Mouse (Mus musculus): ENCODE measurements around the gene Ly86.
A peak's percentile ranks its signal among the peaks of the same experiment; 100 is the strongest.

Ly86 gene

GRCm38 (mm10) chr13:37431707-37432106, 86.7 kb downstream of the Ly86 start:
- DNase-seq (ENCODE audit: low spot score in 2 of 2) = no peak

- no peak for DNase-seq (ENCODE audit: low spot score in 2 of 2)
Measured at GRCm38 (mm10) chr13:37432653-37433052, 87.6 kb downstream of the Ly86 start.

- DNase-seq (ENCODE audit: low spot score in 2 of 2) = no peak
Measured at GRCm38 (mm10) chr13:37433142-37433541, 88.1 kb downstream of the Ly86 start.

- DNase-seq (ENCODE audit: low spot score in 2 of 2) = no peak
Measured at GRCm38 (mm10) chr13:37433730-37434129, 88.7 kb downstream of the Ly86 start.

GRCm38 (mm10) chr13:37434137-37434772, 89.2 kb downstream of the Ly86 start:
- peak in 1 of 2 experiments; percentile 65 for DNase-seq (ENCODE audit: low spot score in 2 of 2)

GRCm38 (mm10) chr13:37434841-37435240, 89.8 kb downstream of the Ly86 start:
- DNase-seq (ENCODE audit: low spot score in 2 of 2) = no peak

GRCm38 (mm10) chr13:37436267-37437013, 91.4 kb downstream of the Ly86 start:
- no peak for DNase-seq (ENCODE audit: low spot score in 2 of 2)

GRCm38 (mm10) chr13:37438788-37439187, 93.8 kb downstream of the Ly86 start:
- no peak for DNase-seq (ENCODE audit: low spot score in 2 of 2)

GRCm38 (mm10) chr13:37439477-37439876, 94.5 kb downstream of the Ly86 start:
- no peak for DNase-seq (ENCODE audit: low spot score in 2 of 2)

- DNase-seq (ENCODE audit: low spot score in 2 of 2) = no peak
Measured at GRCm38 (mm10) chr13:37439941-37440340, 94.9 kb downstream of the Ly86 start.

GRCm38 (mm10) chr13:37440593-37441307, 95.7 kb downstream of the Ly86 start:
- DNase-seq (ENCODE audit: low spot score in 2 of 2) = no peak

GRCm38 (mm10) chr13:37442058-37442457, 97.0 kb downstream of the Ly86 start:
- DNase-seq (ENCODE audit: low spot score in 2 of 2) = no peak

- DNase-seq (ENCODE audit: low spot score in 2 of 2) = no peak
Measured at GRCm38 (mm10) chr13:37442531-37442930, 97.5 kb downstream of the Ly86 start.

- no peak for DNase-seq (ENCODE audit: low spot score in 2 of 2)
Measured at GRCm38 (mm10) chr13:37446699-37447258, 101.8 kb downstream of the Ly86 start.

- no peak for DNase-seq (ENCODE audit: low spot score in 2 of 2)
Measured at GRCm38 (mm10) chr13:37451021-37451420, 106.0 kb downstream of the Ly86 start.

GRCm38 (mm10) chr13:37451471-37451870, 106.5 kb downstream of the Ly86 start:
- DNase-seq (ENCODE audit: low spot score in 2 of 2) = no peak

- DNase-seq (ENCODE audit: low spot score in 2 of 2) = peak in 1 of 2 experiments; percentile 25
Measured at GRCm38 (mm10) chr13:37452022-37452941, 107.3 kb downstream of the Ly86 start.

GRCm38 (mm10) chr13:37453203-37453602, 108.2 kb downstream of the Ly86 start:
- DNase-seq (ENCODE audit: low spot score in 2 of 2) = peak; percentile 69 to 74

- DNase-seq (ENCODE audit: low spot score in 2 of 2) = no peak
Measured at GRCm38 (mm10) chr13:37454356-37454755, 109.3 kb downstream of the Ly86 start.

GRCm38 (mm10) chr13:37455561-37455960, 110.6 kb downstream of the Ly86 start:
- no peak for DNase-seq (ENCODE audit: low spot score in 2 of 2)

All from frontal cortex, postnatal 14 days (tissue).